Mouse (Mus musculus) olfactory bulb, adult 2 months (tissue): ENCODE measurements around the gene Snx9.

ENCODE experiments used
- CTCF ChIP-seq: fragments of 200-500 bp; IDR thresholded peaks from 2 replicates; pipeline ENCODE4 v1.5.1; 2012; ENCODE audit warnings: low read depth, mild to moderate bottlenecking, low read length, moderate library complexity; ENCODE audit not compliant: insufficient read depth
- POLR2A ChIP-seq: fragments of 200-500 bp; IDR thresholded peaks from 2 replicates; pipeline ENCODE4 v1.6.1; 2012; ENCODE audit warnings: mild to moderate bottlenecking, low read depth, low read length, moderate library complexity; ENCODE audit not compliant: insufficient read depth

DNA sequence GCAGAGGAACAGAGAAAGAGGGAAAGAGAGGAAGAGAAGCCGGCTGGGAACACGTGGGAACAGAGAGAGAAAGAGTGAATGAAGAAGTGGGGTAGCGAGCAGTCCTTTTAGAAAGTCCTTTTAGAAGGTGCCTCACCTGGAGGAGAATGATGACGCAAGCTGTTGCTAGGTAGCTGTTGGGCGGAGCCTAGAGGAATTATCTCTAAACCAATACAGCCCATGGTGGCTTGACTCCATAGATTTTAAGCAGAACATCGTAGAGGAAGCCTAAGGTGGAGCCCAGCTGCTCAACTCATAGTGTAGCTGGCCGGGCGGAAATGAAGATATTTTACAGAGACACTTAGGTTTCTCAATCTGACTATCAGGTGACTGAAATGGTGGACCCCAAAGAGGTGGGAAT is 122.6 kb downstream of the Snx9 start:
- TF ChIP-seq POLR2A (no peak), CTCF (no peak)
